Mouse (Mus musculus): ENCODE measurements around the gene Mbnl3.

DNA sequence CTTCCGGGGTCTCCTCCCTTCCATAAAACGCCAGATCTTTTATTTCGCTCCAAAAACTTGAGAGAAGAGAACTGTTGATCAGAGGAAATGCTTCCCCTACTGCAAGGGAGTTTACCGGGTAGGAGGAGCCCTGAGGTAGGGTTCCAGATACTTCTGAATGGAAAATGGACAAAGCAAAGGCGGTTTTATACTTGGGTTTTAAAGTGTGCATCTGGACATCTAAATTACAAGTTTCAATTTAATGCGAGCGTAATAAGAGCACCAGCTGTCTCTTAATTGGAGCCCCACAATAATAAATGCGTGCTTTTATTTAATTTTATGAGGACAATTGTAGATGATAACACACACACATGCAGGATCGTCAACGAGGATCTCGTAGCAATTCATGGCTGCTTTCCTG lies at the start of gene Mbnl3:
- TF ChIP-seq POLR2A (IDR thresholded peaks at IDR 0.05; ENCODE audit: insufficient read length, low read depth) (no peak), POLR2AphosphoS2 (IDR thresholded peaks at IDR 0.05; ENCODE audit: insufficient read length, low read depth) (no peak)
